Mouse (Mus musculus) telencephalon, adult 2 months (tissue): Measurements from ENCODE around the gene Cd81.

Source experiments
- DNase-seq: peaks from one replicate; pipeline ENCODE4 v3.0.0-alpha.2; 2011; ENCODE audit warnings: low read depth, low spot score

Gene Cd81

GRCm38 (mm10) chr7:143069751-143070400 is 17.3 kb downstream of the Cd81 start:
- DNase-seq, result no peak

GRCm38 (mm10) chr7:143070506-143071070 is 18.0 kb downstream of the Cd81 start:
- DNase-seq, result no peak

GRCm38 (mm10) chr7:143072605-143073004 is 20.1 kb downstream of the Cd81 start:
- no peak for DNase-seq

GRCm38 (mm10) chr7:143073086-143073485 is 20.5 kb downstream of the Cd81 start:
- no peak for DNase-seq

- no peak for DNase-seq
Observed at GRCm38 (mm10) chr7:143075394-143075793, 22.9 kb downstream of the Cd81 start.

GRCm38 (mm10) chr7:143077351-143077750 is 24.8 kb downstream of the Cd81 start:
- no peak for DNase-seq

- DNase-seq, result no peak
Observed at GRCm38 (mm10) chr7:143082024-143082423, 29.5 kb downstream of the Cd81 start.

- DNase-seq, result no peak
Observed at GRCm38 (mm10) chr7:143083708-143084107, 31.2 kb downstream of the Cd81 start.

- DNase-seq, result no peak
Observed at GRCm38 (mm10) chr7:143086366-143086765, 33.8 kb downstream of the Cd81 start.

GRCm38 (mm10) chr7:143087070-143087579 is 34.6 kb downstream of the Cd81 start:
- no peak for DNase-seq

GRCm38 (mm10) chr7:143093847-143094246 is 41.3 kb downstream of the Cd81 start:
- DNase-seq, result no peak

GRCm38 (mm10) chr7:143094592-143095553 is 42.3 kb downstream of the Cd81 start, which contains the start of gene Trpm5:
Gene Trpm5 (minus strand): TSS chr7:143094642.
- no peak for DNase-seq

- no peak for DNase-seq
Observed at GRCm38 (mm10) chr7:143095554-143095907, 43.0 kb downstream of the Cd81 start.

- DNase-seq, result peak; percentile 17
Observed at GRCm38 (mm10) chr7:143100759-143101158, 48.2 kb downstream of the Cd81 start.

- DNase-seq, result no peak
Observed at GRCm38 (mm10) chr7:143105258-143105897, 52.8 kb downstream of the Cd81 start.

GRCm38 (mm10) chr7:143106062-143106461 is 53.5 kb downstream of the Cd81 start, which contains the start of gene Kcnq1:
Gene Kcnq1 (plus strand): TSS chr7:143106362.
- DNase-seq, result no peak

GRCm38 (mm10) chr7:143106672-143107465 is 54.3 kb downstream of the Cd81 start:
- DNase-seq, result no peak

GRCm38 (mm10) chr7:143108200-143108599 is 55.7 kb downstream of the Cd81 start:
- DNase-seq, result no peak

GRCm38 (mm10) chr7:143108996-143109660 is 56.6 kb downstream of the Cd81 start:
- no peak for DNase-seq

GRCm38 (mm10) chr7:143109696-143110095 is 57.2 kb downstream of the Cd81 start:
- no peak for DNase-seq
